Mouse (Mus musculus) ES-E14 (cell line): ENCODE data around the gene Kcnab2. TPM values are rescaled to one million over a fixed set of nuclear protein-coding genes. Genes with fewer than 3 reads are reported as not detected.

ENCODE experiments used
- DNase-seq: peaks from one replicate; pipeline ENCODE4 v3.0.0-alpha.2; 2013; ENCODE audit warnings: low read depth, low spot score
- H3K27ac ChIP-seq: 2 replicates; pipeline ENCODE4 v1.5.1; 2012; ENCODE audit warnings: low read depth, mild to moderate bottlenecking, low read length, moderate library complexity, mixed read lengths; ENCODE audit not compliant: poor library complexity, insufficient read depth, severe bottlenecking
- H3K36me3 ChIP-seq: 2 replicates; pipeline ENCODE4 v1.6.1; 2012; ENCODE audit warnings: mild to moderate bottlenecking, low read length, moderate library complexity, mixed read lengths; ENCODE audit not compliant: control insufficient read depth, poor library complexity, insufficient read depth, severe bottlenecking
- H3K4me1 ChIP-seq, 2 experiments: fragments of 150-350 bp in 1 of 2; sonication (generic) in 1 of 2; 2 replicates each; pipeline ENCODE4 v1.6.1; 2012; ENCODE audit warnings: low read length in 2 of 2, mild to moderate bottlenecking in 1 of 2, mixed read lengths in 1 of 2; ENCODE audit not compliant: control insufficient read depth in 2 of 2, insufficient read depth in 2 of 2, poor library complexity in 1 of 2
- H3K4me3 ChIP-seq, 2 experiments: fragments of 150-350 bp in 1 of 2; sonication (generic) in 1 of 2; 2 replicates each; pipeline ENCODE4 v1.5.1; 2012; ENCODE audit warnings: low read length in 2 of 2, low read depth in 1 of 2, mild to moderate bottlenecking in 1 of 2, mixed read lengths in 1 of 2; ENCODE audit not compliant: insufficient read depth in 1 of 2, poor library complexity in 1 of 2, severe bottlenecking in 1 of 2
- H3K9ac ChIP-seq: 2 replicates; pipeline ENCODE4 v1.6.1; 2012; ENCODE audit warnings: low read depth, mild to moderate bottlenecking, low read length, mixed read lengths; ENCODE audit not compliant: poor library complexity, insufficient read depth, severe bottlenecking
- H3K9me3 ChIP-seq: fragments of 150-350 bp; sonication (generic); 2 replicates; pipeline ENCODE4 v1.6.1; 2012; ENCODE audit warnings: low read depth, mild to moderate bottlenecking, low read length; ENCODE audit not compliant: control insufficient read depth, insufficient read depth
- CHD2 ChIP-seq: IDR thresholded peaks from 2 replicates; pipeline ENCODE4 v1.6.1; 2014; ENCODE audit warnings: mild to moderate bottlenecking, low read depth, low read length, inconsistent platforms
- HCFC1 ChIP-seq: IDR thresholded peaks from 2 replicates; pipeline ENCODE4 v1.6.1; 2012; ENCODE audit warnings: low read length, inconsistent platforms, borderline replicate concordance; ENCODE audit not compliant: insufficient read depth
- MAFK ChIP-seq: IDR thresholded peaks from 2 replicates; pipeline ENCODE4 v1.6.1; 2014; ENCODE audit warnings: mild to moderate bottlenecking, low read depth, low read length, inconsistent platforms; ENCODE audit not compliant: insufficient read depth
- ZC3H11A ChIP-seq: IDR thresholded peaks from 2 replicates; pipeline ENCODE4 v1.6.1; 2012; ENCODE audit warnings: low read depth, mild to moderate bottlenecking, inconsistent platforms, low read length, borderline replicate concordance
- ZNF384 ChIP-seq: IDR thresholded peaks from 2 replicates; pipeline ENCODE4 v1.6.1; 2012; ENCODE audit warnings: low read depth, low read length, inconsistent platforms
- in situ Hi-C, 2 experiments: fragments of 600-800 bp; cut with MboI; formaldehyde crosslinking; loops; one replicate each; pipeline ENCODE4 v1.15.1; 2025; ENCODE audit warnings: low sequenced_read_pairs in 2 of 2, inconsistent platforms in 1 of 2; ENCODE audit not compliant: unreplicated experiment in 2 of 2
- total RNA-seq: library from RNA; depleted of rRNA; stranded (reverse); fragments of 300-350 nt; gene quantifications from 2 replicates; pipeline ENCODE4 v1.2.3, GENCODE M21; 2012

The Kcnab2 gene
- total RNA-seq, 1 experiment, result 1.6 TPM

DNA sequence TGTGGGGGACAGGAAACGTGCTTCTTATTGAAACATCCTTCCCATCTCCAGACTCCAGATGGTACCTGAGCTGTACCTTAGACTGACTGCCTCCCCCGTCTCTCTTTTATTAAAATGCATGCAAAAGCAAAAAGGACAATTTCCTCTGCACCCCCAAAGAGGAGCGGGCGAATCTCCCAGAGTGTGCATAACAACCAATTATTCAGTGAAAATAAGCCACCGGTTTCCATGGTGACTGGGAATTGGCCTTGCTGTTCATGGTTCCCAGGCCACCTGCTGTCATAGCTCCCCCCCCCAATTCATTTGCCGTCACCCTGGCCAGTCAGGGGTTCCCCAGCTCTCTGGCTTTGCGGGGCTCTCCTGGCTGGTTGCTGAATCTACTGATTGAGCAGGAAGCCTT is 112.4 kb downstream of the Kcnab2 start:
- H3K9me3 ChIP-seq, result no peaks in the 10 kb centered on the region
- H3K27ac ChIP-seq, result no peak overlapping the region
- TF ChIP-seq CHD2 (no peak), MAFK (no peak), ZC3H11A (no peak), HCFC1 (no peak), ZNF384 (no peak)
- in situ Hi-C loops, result no loop called here
- H3K4me1 ChIP-seq, result peaks cover 9 to 40% of the 10 kb centered on the region in 2 experiments
- H3K36me3 ChIP-seq, result peaks cover 3% of the 10 kb centered on the region; the same call in 1 of the 2 replicates
- no peak overlapping the region for H3K4me3 ChIP-seq
- DNase-seq, result no peak
- H3K9ac ChIP-seq, result no peak overlapping the region

DNA sequence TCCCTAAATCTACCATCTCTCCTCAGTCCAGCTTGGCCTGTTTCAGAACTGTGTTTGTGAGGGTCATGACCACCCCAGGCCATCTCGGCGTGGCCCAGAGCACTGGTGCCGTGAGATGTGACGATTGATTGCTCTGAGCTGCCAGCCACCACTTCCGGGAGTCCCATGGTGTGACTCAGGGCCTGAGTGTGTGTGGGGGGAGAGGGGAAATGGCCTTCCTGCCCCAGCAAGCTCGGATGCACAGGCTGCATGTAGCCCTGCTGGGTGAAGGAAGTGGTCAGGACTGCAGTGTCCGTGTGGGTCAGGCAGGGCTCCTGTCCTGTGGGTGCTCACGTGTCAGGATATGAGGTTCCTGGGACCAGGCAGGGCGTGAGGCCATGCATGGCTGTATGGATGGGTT is 115.5 kb downstream of the Kcnab2 start:
- H3K9me3 ChIP-seq, result no peaks in the 10 kb centered on the region
- peaks cover 6 to 43% of the 10 kb centered on the region in 2 experiments for H3K4me1 ChIP-seq
- no peak for TF ChIP-seq MAFK
- TF ChIP-seq CHD2, result no peak
- no peak for DNase-seq
- H3K36me3 ChIP-seq, result peaks cover 3% of the 10 kb centered on the region; the same call in 1 of the 2 replicates
- H3K9ac ChIP-seq, result no peak overlapping the region
- H3K4me3 ChIP-seq, result no peak overlapping the region
- in situ Hi-C loops, result no loop called here
- H3K27ac ChIP-seq, result no peak overlapping the region

DNA sequence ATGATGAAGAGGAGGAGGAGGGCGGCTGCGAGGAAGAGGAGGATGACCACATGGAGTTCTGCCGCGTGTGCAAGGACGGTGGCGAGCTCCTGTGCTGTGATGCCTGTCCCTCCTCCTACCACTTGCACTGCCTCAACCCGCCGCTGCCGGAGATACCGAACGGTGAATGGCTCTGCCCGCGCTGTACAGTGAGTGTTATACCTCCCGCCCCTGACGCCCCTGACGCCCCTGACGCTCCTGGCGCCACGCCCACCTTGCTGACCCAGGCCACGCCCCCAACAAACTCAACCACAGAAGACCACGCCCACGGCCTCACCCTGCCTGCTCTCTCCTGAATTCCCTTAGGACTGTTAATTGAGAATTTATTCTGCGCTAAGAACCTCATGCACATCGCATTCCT is 116.8 kb downstream of the Kcnab2 start:
- Histone ChIP-seq H3K27ac (no peak overlapping the region), H3K4me3 (peak overlapping the region; percentile 59 to 67), H3K36me3 (peaks cover 3% of the 10 kb centered on the region; the same call in 1 of the 2 replicates), H3K9me3 (no peaks in the 10 kb centered on the region), H3K9ac (peak overlapping the region; percentile 42), H3K4me1 (peaks cover 6 to 36% of the 10 kb centered on the region in 2 experiments)
- in situ Hi-C loops, result no loop called here
- DNase-seq, result peak; percentile 86
- TF ChIP-seq CHD2 (no peak), ZNF384 (no peak), MAFK (no peak), HCFC1 (no peak)

DNA sequence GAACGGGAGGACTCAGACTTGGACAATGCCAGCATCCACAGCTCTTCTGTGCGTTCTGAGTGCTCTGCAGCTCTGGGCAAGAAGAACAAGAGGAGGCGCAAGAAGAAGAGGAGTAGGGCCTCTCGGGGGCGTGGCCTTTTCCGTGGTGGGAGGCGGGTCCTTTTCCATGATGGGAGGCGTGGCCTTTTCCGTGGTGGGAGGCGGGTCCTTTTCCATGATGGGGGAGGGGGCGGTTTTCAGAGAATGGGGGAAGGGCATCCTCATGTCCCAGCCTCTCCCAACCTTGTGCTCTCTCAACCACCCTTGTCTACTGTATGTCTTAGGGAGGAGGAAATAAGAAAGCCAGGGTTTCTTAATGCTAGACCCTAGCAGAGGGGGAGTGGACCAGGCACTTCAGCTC is 118.0 kb downstream of the Kcnab2 start:
- H3K4me3 ChIP-seq, result peak overlapping the region in 1 of 2 experiments; percentile 59; a peak in 1 of 4 replicates
- H3K9ac ChIP-seq, result peak overlapping the region; percentile 12; the same call in 1 of the 2 replicates
- DNase-seq, result peak; percentile 59
- H3K4me1 ChIP-seq, result peaks cover 6 to 40% of the 10 kb centered on the region in 2 experiments
- no peaks in the 10 kb centered on the region for H3K9me3 ChIP-seq
- TF ChIP-seq ZC3H11A, result no peak
- peak; percentile 57; the same call in 1 of the 2 replicates for TF ChIP-seq CHD2
- H3K27ac ChIP-seq, result no peak overlapping the region; the same call in 1 of the 2 replicates
- peaks cover 3% of the 10 kb centered on the region; the same call in 1 of the 2 replicates for H3K36me3 ChIP-seq
- in situ Hi-C loops, result no loop called here

DNA sequence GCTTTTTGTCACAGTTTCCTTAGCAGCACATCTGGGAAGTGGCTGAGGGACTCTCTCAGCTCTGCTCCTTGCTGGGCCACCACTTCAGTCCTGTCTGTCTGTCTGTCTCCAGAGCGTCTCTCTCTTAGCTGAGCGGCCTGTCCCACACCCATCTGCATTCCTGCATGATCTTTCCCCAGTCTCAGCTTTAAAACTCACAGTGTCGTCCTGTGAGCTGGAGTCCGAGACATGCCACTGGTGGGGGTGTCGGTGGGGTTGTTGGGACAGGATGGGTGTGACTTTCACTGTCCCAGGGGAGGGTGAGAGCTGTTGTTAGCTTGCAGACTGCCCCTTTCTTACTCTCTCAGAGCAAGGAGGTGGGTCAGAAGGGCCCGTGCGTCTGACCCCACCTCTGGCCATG is 122.0 kb downstream of the Kcnab2 start:
- no peak overlapping the region for H3K9ac ChIP-seq
- H3K36me3 ChIP-seq, result no peaks in the 10 kb centered on the region
- no peaks in the 10 kb centered on the region for H3K9me3 ChIP-seq
- H3K27ac ChIP-seq, result no peak overlapping the region
- in situ Hi-C loops, result no loop called here
- TF ChIP-seq ZNF384, result no peak
- TF ChIP-seq ZC3H11A, result no peak
- no peak for TF ChIP-seq CHD2
- TF ChIP-seq MAFK, result no peak
- TF ChIP-seq HCFC1, result no peak
- H3K4me1 ChIP-seq, result peaks cover under 1 to 51% of the 10 kb centered on the region in 2 experiments; a peak in 3 of 4 replicates
- DNase-seq, result no peak
- H3K4me3 ChIP-seq, result no peak overlapping the region
